Mouse (Mus musculus) forebrain, embryonic 13.5 days (tissue): ENCODE data around the gene Pla2g16. TPM values are rescaled to one million over a fixed set of nuclear protein-coding genes. Genes with fewer than 3 reads are reported as not detected.

ENCODE experiments used
- ATAC-seq: fragments of 200-750 bp; cut with Nextera tagmentation; 2 replicates; pipeline ENCODE4 v1.8.0; 2017
- H3K27ac ChIP-seq: fragments of 300-500 bp; sonication (generic); 2 replicates; pipeline ENCODE4 v1.5.1; 2015; ENCODE audit warnings: inconsistent platforms, mild to moderate bottlenecking, moderate library complexity
- H3K27me3 ChIP-seq: fragments of 300-500 bp; sonication (generic); 2 replicates; pipeline ENCODE4 v1.6.1; 2015; ENCODE audit warnings: mild to moderate bottlenecking, inconsistent platforms
- H3K36me3 ChIP-seq: fragments of 300-500 bp; sonication (generic); 2 replicates; pipeline ENCODE4 v1.6.1; 2015; ENCODE audit warnings: mild to moderate bottlenecking, inconsistent platforms; ENCODE audit not compliant: poor library complexity, severe bottlenecking
- H3K4me1 ChIP-seq: fragments of 300-500 bp; sonication (generic); 2 replicates; pipeline ENCODE4 v1.6.1; 2015; ENCODE audit warnings: inconsistent platforms
- H3K4me2 ChIP-seq: fragments of 300-500 bp; sonication (generic); 2 replicates; pipeline ENCODE4 v1.6.1; 2015; ENCODE audit warnings: inconsistent platforms, mild to moderate bottlenecking, moderate library complexity
- H3K4me3 ChIP-seq: fragments of 300-500 bp; sonication (generic); 2 replicates; pipeline ENCODE4 v1.5.1; 2015; ENCODE audit warnings: mild to moderate bottlenecking, inconsistent platforms
- H3K9ac ChIP-seq: fragments of 300-500 bp; sonication (generic); 2 replicates; pipeline ENCODE4 v1.6.1; 2015; ENCODE audit warnings: mild to moderate bottlenecking, inconsistent platforms
- H3K9me3 ChIP-seq: fragments of 300-500 bp; sonication (generic); replicated peaks from 2 replicates; pipeline ENCODE4 v1.6.1; 2016; ENCODE audit warnings: inconsistent platforms
- WGBS: fragments of 180-500 bp; shearing (Covaris S2); methylation state at CpG from one replicate; pipeline ENCODE4 v1.1.7; 2015; 5-methylcytosine and 5-hydroxymethylcytosine counted together
- polyA plus RNA-seq: library from polyadenylated mRNA; unstranded; fragments of >200 nt; fragmentation: Nextera tagmentation; extraction: Ambion mirVana; gene quantifications from 2 replicates; pipeline ENCODE4 v1.2.1, GENCODE M21; 2015

The Pla2g16 gene
- polyA plus RNA-seq, 1 experiment from 2014 or later, result 6.6 TPM

DNA sequence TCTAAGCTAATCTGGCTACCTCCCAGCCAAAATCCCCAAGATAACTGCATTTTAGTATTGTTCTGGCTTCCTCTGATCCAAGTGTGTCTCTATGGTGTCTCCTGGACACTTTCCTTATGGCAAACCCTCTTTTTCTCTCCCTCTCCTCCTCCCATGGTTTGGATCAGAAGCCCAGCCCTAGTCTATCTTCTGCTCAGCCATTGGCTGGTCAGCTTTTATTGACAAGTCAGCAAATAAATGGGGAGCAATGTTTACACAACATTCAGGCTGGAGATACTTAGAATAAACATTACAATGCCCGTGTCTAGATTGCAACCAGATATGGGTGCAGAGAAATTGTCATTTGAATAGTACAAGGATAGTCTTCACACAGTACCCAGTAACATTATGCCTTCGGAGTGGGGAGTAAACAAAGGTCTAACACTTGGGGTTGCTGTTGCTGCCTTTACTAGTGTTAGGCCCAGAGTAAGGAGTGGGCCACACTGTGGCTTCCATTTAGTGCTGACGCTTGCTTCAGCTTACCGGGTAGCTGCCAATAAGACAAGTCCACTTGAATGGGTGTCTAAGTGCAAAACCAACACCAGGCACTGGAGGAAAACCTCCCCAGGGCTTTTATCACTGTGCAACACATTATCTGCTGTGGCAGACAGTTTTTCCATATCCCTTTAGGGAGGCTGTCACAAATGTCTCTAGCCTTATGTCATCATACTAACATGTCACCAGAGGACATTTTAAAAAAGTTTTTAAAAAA is 5.5 kb upstream of the Pla2g16 start:
- no peaks in the 10 kb centered on the region; the same call in none of the 2 replicates for H3K27me3 ChIP-seq
- no peak overlapping the region for H3K27ac ChIP-seq
- H3K9ac ChIP-seq, result no peak overlapping the region
- WGBS, result 70% methylated on average over 4 of the region's 4 CpGs
- no peaks in the 10 kb centered on the region for H3K4me1 ChIP-seq
- ATAC-seq, result no peak
- no peaks in the 10 kb centered on the region for H3K9me3 ChIP-seq
- no peaks in the 10 kb centered on the region for H3K36me3 ChIP-seq
- no peak overlapping the region for H3K4me2 ChIP-seq
- no peak overlapping the region for H3K4me3 ChIP-seq

DNA sequence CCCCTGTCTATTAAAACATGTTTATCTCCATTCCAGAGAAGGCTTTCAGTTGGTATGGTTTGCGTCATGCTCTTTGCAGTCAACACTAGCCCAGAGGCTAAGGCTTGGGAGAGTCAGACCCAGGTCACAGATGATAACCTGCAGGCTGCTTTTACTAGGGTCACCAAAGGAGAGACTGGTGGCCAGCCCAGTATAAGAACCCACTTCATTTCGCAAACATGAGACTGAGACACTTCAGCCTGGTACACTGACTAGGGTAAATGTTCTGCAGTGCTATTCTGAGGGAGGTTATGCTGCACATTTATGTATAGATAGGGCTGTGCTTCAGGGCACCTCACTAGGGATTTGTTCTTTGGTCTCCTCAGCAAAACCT is 5.0 kb upstream of the Pla2g16 start:
- H3K27me3 ChIP-seq, result peaks cover 2% of the 10 kb centered on the region
- H3K4me1 ChIP-seq, result peaks cover 4% of the 10 kb centered on the region
- WGBS, result 94% methylated on average over 2 of the region's 2 CpGs
- H3K4me2 ChIP-seq, result no peak overlapping the region
- no peaks in the 10 kb centered on the region for H3K36me3 ChIP-seq
- no peak overlapping the region for H3K9ac ChIP-seq
- no peaks in the 10 kb centered on the region for H3K9me3 ChIP-seq
- H3K27ac ChIP-seq, result no peak overlapping the region
- no peak for ATAC-seq
- no peak overlapping the region for H3K4me3 ChIP-seq

DNA sequence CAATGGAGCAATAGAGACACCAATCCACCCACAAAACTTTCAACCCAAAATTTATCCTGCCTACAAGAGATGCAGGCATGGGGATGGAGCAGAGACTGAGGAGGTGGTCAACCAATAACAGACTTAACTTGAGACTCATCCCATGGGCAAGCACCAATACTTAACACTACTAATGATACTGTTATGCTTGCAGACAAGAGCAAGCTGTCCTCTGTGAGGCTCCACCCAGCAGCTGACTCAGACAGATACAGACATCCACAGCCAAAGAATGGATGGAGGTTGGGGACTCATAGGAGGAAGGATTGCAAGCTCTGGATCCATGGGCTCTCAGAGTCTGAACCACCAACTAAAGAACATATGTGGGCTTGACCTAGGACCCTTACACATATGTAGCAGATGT is 3.8 kb upstream of the Pla2g16 start:
- no peaks in the 10 kb centered on the region for H3K36me3 ChIP-seq
- H3K27me3 ChIP-seq, result peaks cover 12% of the 10 kb centered on the region
- H3K9ac ChIP-seq, result no peak overlapping the region
- ATAC-seq, result no peak
- H3K4me2 ChIP-seq, result no peak overlapping the region
- H3K9me3 ChIP-seq, result no peaks in the 10 kb centered on the region
- no peak overlapping the region for H3K27ac ChIP-seq
- no peak overlapping the region for H3K4me3 ChIP-seq
- peaks cover 15% of the 10 kb centered on the region for H3K4me1 ChIP-seq

GRCm38 (mm10) chr19:7554881-7555280 is 2.4 kb upstream of the Pla2g16 start:
- no peak overlapping the region for H3K9ac ChIP-seq
- H3K27me3 ChIP-seq, result peaks cover 12% of the 10 kb centered on the region
- H3K4me1 ChIP-seq, result peaks cover 15% of the 10 kb centered on the region
- H3K27ac ChIP-seq, result no peak overlapping the region
- no peaks in the 10 kb centered on the region for H3K36me3 ChIP-seq
- no peak for ATAC-seq
- no peaks in the 10 kb centered on the region for H3K9me3 ChIP-seq
- 72% methylated on average over 4 of the region's 4 CpGs for WGBS
- no peak overlapping the region for H3K4me2 ChIP-seq
- H3K4me3 ChIP-seq, result no peak overlapping the region

- peaks cover 12% of the 10 kb centered on the region for H3K27me3 ChIP-seq
- ATAC-seq, result no peak
- no peaks in the 10 kb centered on the region for H3K9me3 ChIP-seq
- no peak overlapping the region for H3K27ac ChIP-seq
- no peaks in the 10 kb centered on the region for H3K36me3 ChIP-seq
- no peak overlapping the region for H3K9ac ChIP-seq
- H3K4me1 ChIP-seq, result peaks cover 15% of the 10 kb centered on the region
- WGBS, result 97% methylated on average over 1 of the region's 1 CpGs
- H3K4me3 ChIP-seq, result no peak overlapping the region
- no peak overlapping the region for H3K4me2 ChIP-seq
Observed at GRCm38 (mm10) chr19:7556641-7557040, 618 bp upstream of the Pla2g16 start.

GRCm38 (mm10) chr19:7557844-7558243 is 585 bp downstream of the Pla2g16 start:
- WGBS, result 3% methylated on average over 4 of the region's 4 CpGs
- Histone ChIP-seq H3K9ac (no peak overlapping the region), H3K9me3 (no peaks in the 10 kb centered on the region), H3K4me2 (peak overlapping the region; percentile 70), H3K27me3 (peaks cover 12% of the 10 kb centered on the region), H3K36me3 (no peaks in the 10 kb centered on the region), H3K4me3 (peak overlapping the region; percentile 42), H3K27ac (no peak overlapping the region), H3K4me1 (peaks cover 15% of the 10 kb centered on the region)
- ATAC-seq, result no peak

- WGBS, result 84% methylated on average over 4 of the region's 4 CpGs
- peaks cover 12% of the 10 kb centered on the region for H3K27me3 ChIP-seq
- H3K9ac ChIP-seq, result no peak overlapping the region
- H3K4me2 ChIP-seq, result peak overlapping the region; percentile 70; the same call in 1 of the 2 replicates
- H3K4me1 ChIP-seq, result peaks cover 15% of the 10 kb centered on the region
- no peak overlapping the region for H3K4me3 ChIP-seq
- no peak overlapping the region for H3K27ac ChIP-seq
- ATAC-seq, result no peak
- H3K36me3 ChIP-seq, result no peaks in the 10 kb centered on the region
- no peaks in the 10 kb centered on the region for H3K9me3 ChIP-seq
Observed at GRCm38 (mm10) chr19:7558675-7559074, 1.4 kb downstream of the Pla2g16 start.

- H3K4me2 ChIP-seq, result no peak overlapping the region
- H3K36me3 ChIP-seq, result no peaks in the 10 kb centered on the region
- no peak overlapping the region for H3K4me3 ChIP-seq
- peaks cover 12% of the 10 kb centered on the region for H3K27me3 ChIP-seq
- no peaks in the 10 kb centered on the region for H3K9me3 ChIP-seq
- WGBS, result 83% methylated on average over 4 of the region's 4 CpGs
- no peak overlapping the region for H3K9ac ChIP-seq
- ATAC-seq, result no peak
- no peak overlapping the region for H3K27ac ChIP-seq
- peaks cover 15% of the 10 kb centered on the region for H3K4me1 ChIP-seq
Observed at GRCm38 (mm10) chr19:7559986-7560385, 2.7 kb downstream of the Pla2g16 start.

- Histone ChIP-seq H3K9me3 (no peaks in the 10 kb centered on the region), H3K27ac (no peak overlapping the region), H3K4me3 (no peak overlapping the region), H3K9ac (no peak overlapping the region), H3K27me3 (peaks cover 12% of the 10 kb centered on the region), H3K4me1 (peaks cover 15% of the 10 kb centered on the region), H3K36me3 (no peaks in the 10 kb centered on the region), H3K4me2 (no peak overlapping the region)
- no peak for ATAC-seq
- 83% methylated on average over 3 of the region's 3 CpGs for WGBS
Observed at GRCm38 (mm10) chr19:7561456-7561855, 4.2 kb downstream of the Pla2g16 start.

DNA sequence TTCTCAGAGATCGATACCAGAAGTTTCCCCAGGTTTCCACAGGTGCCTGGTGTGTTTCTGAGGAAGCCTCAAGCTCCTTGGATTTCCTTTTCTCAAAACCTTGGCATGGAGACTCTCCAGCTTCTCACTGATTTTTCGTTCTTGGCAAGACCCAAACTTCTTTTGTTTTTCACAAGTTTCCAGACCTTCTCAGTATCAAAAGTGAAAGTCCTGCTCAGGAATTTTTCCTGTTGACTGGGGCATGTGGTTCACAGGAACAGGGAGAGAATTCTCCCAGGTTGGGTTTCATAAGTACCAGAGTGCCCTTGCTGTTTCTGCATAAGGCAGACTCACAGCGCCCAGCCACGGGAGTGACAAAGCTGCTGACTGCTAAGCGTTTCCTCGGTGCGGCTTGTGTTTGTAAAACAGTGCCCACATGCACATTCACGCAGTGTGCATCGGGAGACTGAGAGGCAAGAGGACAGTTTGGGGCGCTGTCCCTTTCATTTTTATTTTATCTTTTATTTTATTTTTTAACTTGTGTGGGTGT is 5.4 kb downstream of the Pla2g16 start:
- Histone ChIP-seq H3K9ac (no peak overlapping the region), H3K4me3 (no peak overlapping the region), H3K4me1 (peaks cover 7% of the 10 kb centered on the region), H3K4me2 (no peak overlapping the region), H3K27ac (no peak overlapping the region), H3K27me3 (peaks cover 6% of the 10 kb centered on the region), H3K36me3 (no peaks in the 10 kb centered on the region), H3K9me3 (no peaks in the 10 kb centered on the region)
- no peak for ATAC-seq
- WGBS, result 83% methylated on average over 10 of the region's 10 CpGs

GRCm38 (mm10) chr19:7563676-7564075 is 6.4 kb downstream of the Pla2g16 start:
- Histone ChIP-seq H3K9ac (no peak overlapping the region), H3K27me3 (no peaks in the 10 kb centered on the region)
- WGBS, result 87% methylated on average over 2 of the region's 2 CpGs

GRCm38 (mm10) chr19:7564457-7564856 is 7.2 kb downstream of the Pla2g16 start:
- ATAC-seq, result no peak
- Histone ChIP-seq H3K27ac (no peak overlapping the region), H3K4me2 (no peak overlapping the region), H3K9me3 (no peaks in the 10 kb centered on the region), H3K4me3 (no peak overlapping the region), H3K9ac (no peak overlapping the region), H3K4me1 (no peaks in the 10 kb centered on the region), H3K36me3 (no peaks in the 10 kb centered on the region), H3K27me3 (no peaks in the 10 kb centered on the region)
- WGBS, result 81% methylated on average over 1 of the region's 1 CpGs

More at GRCm38 (mm10) chr19:7563676-7564075, 6.4 kb downstream of the Pla2g16 start:
- no peak for ATAC-seq
- no peaks in the 10 kb centered on the region for H3K9me3 ChIP-seq
- no peaks in the 10 kb centered on the region for H3K4me1 ChIP-seq
- H3K36me3 ChIP-seq, result no peaks in the 10 kb centered on the region
- no peak overlapping the region for H3K4me2 ChIP-seq
- H3K4me3 ChIP-seq, result no peak overlapping the region
- H3K27ac ChIP-seq, result no peak overlapping the region

- Histone ChIP-seq H3K4me2 (no peak overlapping the region), H3K36me3 (no peaks in the 10 kb centered on the region), H3K27ac (no peak overlapping the region), H3K4me3 (no peak overlapping the region), H3K27me3 (no peaks in the 10 kb centered on the region), H3K9ac (no peak overlapping the region), H3K4me1 (no peaks in the 10 kb centered on the region), H3K9me3 (no peaks in the 10 kb centered on the region)
- no peak for ATAC-seq
- WGBS, result 69% methylated on average over 3 of the region's 3 CpGs
Observed at GRCm38 (mm10) chr19:7566826-7567225, 9.6 kb downstream of the Pla2g16 start.
